Mouse (Mus musculus) forebrain, postnatal 0 days (tissue): ENCODE results near the gene Zmynd8. TPM values are rescaled to one million over a fixed set of nuclear protein-coding genes. Genes with fewer than 3 reads are reported as not detected.
A peak's percentile ranks its signal among the peaks of the same experiment; 100 is the strongest.

Experiments used
- ATAC-seq: fragments of 200-750 bp; cut with Nextera tagmentation; 2 replicates; pipeline ENCODE4 v1.8.0; 2017; ENCODE audit warnings: mild to moderate bottlenecking, moderate library complexity
- DNase-seq: peaks from one replicate; pipeline ENCODE4 v3.0.0-alpha.2; 2015
- H3K27ac ChIP-seq: fragments of 300-500 bp; sonication (generic); 2 replicates; pipeline ENCODE4 v1.5.1; 2014; ENCODE audit warnings: low read depth, mild to moderate bottlenecking, antibody characterized with exemption, low read length, moderate library complexity, mixed read lengths
- H3K27me3 ChIP-seq: fragments of 300-500 bp; sonication (generic); 2 replicates; pipeline ENCODE4 v1.6.1; 2014; ENCODE audit warnings: mild to moderate bottlenecking, low read length, mixed read lengths; ENCODE audit not compliant: insufficient read depth
- H3K36me3 ChIP-seq: fragments of 300-500 bp; sonication (generic); 2 replicates; pipeline ENCODE4 v1.6.1; 2014; ENCODE audit warnings: mild to moderate bottlenecking, moderate library complexity; ENCODE audit not compliant: insufficient read depth
- H3K4me1 ChIP-seq: fragments of 300-500 bp; sonication (generic); 2 replicates; pipeline ENCODE4 v1.6.1; 2014; ENCODE audit warnings: antibody characterized with exemption; ENCODE audit not compliant: insufficient read depth
- H3K4me2 ChIP-seq: fragments of 300-500 bp; sonication (generic); 2 replicates; pipeline ENCODE4 v1.6.1; 2014; ENCODE audit warnings: low read depth, mild to moderate bottlenecking, moderate library complexity
- H3K4me3 ChIP-seq: fragments of 300-500 bp; sonication (generic); 2 replicates; pipeline ENCODE4 v1.5.1; 2014; ENCODE audit warnings: low read depth, low read length, mixed read lengths
- H3K9ac ChIP-seq: fragments of 300-500 bp; sonication (generic); 2 replicates; pipeline ENCODE4 v1.6.1; 2014; ENCODE audit warnings: mild to moderate bottlenecking
- H3K9me3 ChIP-seq: fragments of 300-500 bp; sonication (generic); 2 replicates; pipeline ENCODE4 v1.6.1; 2016; ENCODE audit warnings: low read length
- CTCF ChIP-seq: sonication (generic); IDR thresholded peaks from 2 replicates; pipeline ENCODE4 v1.5.1; 2016; ENCODE audit warnings: antibody characterized with exemption, control low read depth, low read depth
- WGBS: fragments of 180-500 bp; shearing (Covaris S2); extraction: QIAGEN DNeasy Blood & Tissue Kit; methylation state at CpG from one replicate; pipeline ENCODE4 v1.1.7; 2014; 5-methylcytosine and 5-hydroxymethylcytosine counted together
- polyA plus RNA-seq: library from polyadenylated mRNA; unstranded; fragments of >200 nt; fragmentation: Nextera tagmentation; extraction: Ambion mirVana; gene quantifications from 2 replicates; pipeline ENCODE4 v1.2.1, GENCODE M21; 2015
- total RNA-seq: library from RNA; depleted of rRNA; stranded (reverse); fragments of >200 nt; gene quantifications from 2 replicates; pipeline ENCODE4 v1.2.3, GENCODE M21; 2014

Zmynd8 gene
- total and polyA plus RNA-seq, 2 experiments from 2014 or later: 45.7 to 63.5 TPM

DNA sequence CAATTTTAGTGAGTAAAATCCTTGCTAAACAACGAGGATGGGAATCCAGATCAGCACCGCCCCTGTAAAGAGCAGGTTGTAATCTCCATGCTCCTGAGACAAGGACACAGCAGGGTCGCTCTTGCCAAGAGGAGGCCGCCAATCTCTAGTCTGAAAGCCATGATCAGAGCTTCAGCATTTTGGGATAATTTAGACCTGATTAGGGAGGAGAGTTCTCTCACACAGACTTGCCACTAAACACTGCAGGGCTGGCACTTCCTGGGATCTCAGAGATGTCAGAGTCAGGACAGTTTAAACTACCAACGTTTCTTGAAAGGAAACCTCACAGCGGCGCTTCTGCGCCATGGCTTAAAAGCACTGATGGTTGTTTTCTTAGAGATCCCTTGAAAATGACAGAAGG, 32.4 kb downstream of the Zmynd8 start:
- H3K4me1 ChIP-seq: peaks cover 23% of the 10 kb centered on the region
- TF ChIP-seq CTCF: no peak
- peak overlapping the region; percentile 14; the same call in 1 of the 2 replicates for H3K9ac ChIP-seq
- peak overlapping the region; percentile 86 for H3K27ac ChIP-seq
- H3K4me2 ChIP-seq: no peak overlapping the region
- DNase-seq: peak; percentile 59
- no peak overlapping the region for H3K4me3 ChIP-seq
- no peaks in the 10 kb centered on the region for H3K27me3 ChIP-seq
- no peaks in the 10 kb centered on the region for H3K9me3 ChIP-seq
- WGBS: 18% methylated on average over 8 of the region's 8 CpGs
- peaks cover 15% of the 10 kb centered on the region for H3K36me3 ChIP-seq
- ATAC-seq: peak; percentile 60

- Histone ChIP-seq H3K36me3 (peaks cover 4% of the 10 kb centered on the region; the same call in 1 of the 2 replicates), H3K27ac (no peak overlapping the region), H3K27me3 (no peaks in the 10 kb centered on the region), H3K4me2 (no peak overlapping the region), H3K4me3 (no peak overlapping the region), H3K4me1 (peaks cover 23% of the 10 kb centered on the region), H3K9ac (no peak overlapping the region), H3K9me3 (no peaks in the 10 kb centered on the region)
- TF ChIP-seq CTCF: no peak
- ATAC-seq (no peak), DNase-seq (no peak)
- WGBS: 72% methylated on average over 3 of the region's 3 CpGs
Measured at GRCm38 (mm10) chr2:165864769-165865168, 34.0 kb downstream of the Zmynd8 start.

DNA sequence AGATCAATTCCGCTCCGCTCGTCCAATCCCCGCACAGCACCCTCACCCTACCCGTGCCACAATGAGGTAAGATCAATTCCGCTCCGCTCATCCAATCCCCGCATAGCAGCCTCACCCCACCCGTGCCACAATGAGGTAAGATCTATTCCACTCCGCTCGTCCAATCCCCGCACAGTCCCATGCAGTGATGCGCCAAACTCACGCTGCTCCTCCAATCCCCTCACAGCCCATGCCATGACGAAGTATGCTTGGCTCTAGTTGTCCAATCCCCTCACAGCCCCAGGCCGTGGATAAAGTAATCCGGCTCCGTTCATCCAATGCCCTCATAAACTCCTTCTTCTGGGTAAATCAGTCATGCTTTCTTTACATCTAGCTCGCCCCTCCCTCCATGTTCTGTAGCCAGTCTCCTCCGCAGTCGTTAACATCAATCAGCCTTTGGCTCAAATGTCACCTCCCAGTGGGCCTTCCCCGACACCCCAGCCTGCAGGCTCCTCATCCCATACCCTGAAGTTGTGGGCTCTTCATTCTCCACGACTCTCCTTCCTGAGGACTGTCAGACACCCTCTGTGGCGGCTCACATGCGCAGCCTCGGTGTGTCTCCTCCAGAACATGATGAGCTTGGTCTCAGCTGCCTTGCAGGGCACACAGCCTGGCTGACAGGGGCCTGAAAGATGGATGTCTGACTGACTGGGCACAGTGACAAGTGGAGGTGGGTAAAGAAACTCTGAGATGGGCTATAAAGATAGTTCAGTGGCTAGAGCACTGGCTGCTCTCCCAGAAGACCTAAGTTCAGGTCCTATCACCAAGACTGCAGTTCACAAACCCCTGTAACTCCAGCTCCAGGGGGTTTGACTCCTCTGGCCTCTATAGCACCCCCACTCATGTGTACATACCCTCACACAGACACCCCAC, 36.9 kb downstream of the Zmynd8 start:
- Histone ChIP-seq H3K27me3 (no peaks in the 10 kb centered on the region), H3K36me3 (no peaks in the 10 kb centered on the region; the same call in 1 of the 2 replicates), H3K4me1 (peaks cover 29% of the 10 kb centered on the region), H3K27ac (no peak overlapping the region), H3K9ac (no peak overlapping the region), H3K9me3 (no peaks in the 10 kb centered on the region), H3K4me3 (no peak overlapping the region), H3K4me2 (no peak overlapping the region)
- DNase-seq (no peak), ATAC-seq (peak; percentile 14; the same call in 1 of the 2 replicates)
- TF ChIP-seq CTCF: no peak
- 83% methylated on average over 26 of the region's 26 CpGs for WGBS

DNA sequence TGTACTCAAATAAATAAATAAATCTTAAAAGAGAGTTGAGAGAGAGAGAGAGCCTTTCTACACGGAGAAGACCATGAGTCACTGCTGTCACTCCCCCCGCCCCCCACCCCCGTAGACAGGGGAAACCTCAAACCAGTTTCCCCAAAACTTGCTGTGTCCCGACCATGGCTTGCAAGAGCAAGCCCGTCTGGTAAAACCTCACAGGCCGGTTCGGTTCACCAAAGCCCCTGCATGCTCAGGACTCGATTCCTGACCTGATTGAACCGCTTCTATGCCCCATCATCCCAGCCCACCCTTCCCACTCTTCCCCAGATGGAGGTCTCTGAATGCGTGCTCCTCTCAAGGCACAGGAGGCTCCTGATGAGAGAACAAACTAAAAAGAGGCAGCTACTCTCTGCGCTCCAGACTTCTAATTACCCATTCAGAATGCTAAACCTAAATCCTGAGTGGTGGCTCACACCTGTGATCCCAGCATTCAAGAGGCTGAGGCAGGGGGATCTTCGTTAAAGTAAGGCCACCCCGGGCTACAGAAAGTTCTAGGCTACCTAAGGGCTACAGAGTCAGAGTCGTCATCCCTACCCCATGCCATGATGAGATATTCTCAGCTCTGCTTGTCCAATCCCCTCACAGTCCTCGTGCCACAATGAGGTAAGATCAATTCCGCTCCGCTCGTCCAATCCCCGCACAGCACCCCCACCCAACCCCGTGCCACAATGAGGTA, 37.7 kb downstream of the Zmynd8 start:
- WGBS: 88% methylated on average over 20 of the region's 20 CpGs
- DNase-seq (no peak), ATAC-seq (no peak)
- H3K9ac ChIP-seq: no peak overlapping the region
- no peak overlapping the region for H3K4me2 ChIP-seq
- no peaks in the 10 kb centered on the region for H3K9me3 ChIP-seq
- no peak for TF ChIP-seq CTCF
- no peak overlapping the region for H3K27ac ChIP-seq
- no peaks in the 10 kb centered on the region; the same call in 1 of the 2 replicates for H3K36me3 ChIP-seq
- no peak overlapping the region for H3K4me3 ChIP-seq
- peaks cover 24% of the 10 kb centered on the region for H3K4me1 ChIP-seq
- no peaks in the 10 kb centered on the region for H3K27me3 ChIP-seq

DNA sequence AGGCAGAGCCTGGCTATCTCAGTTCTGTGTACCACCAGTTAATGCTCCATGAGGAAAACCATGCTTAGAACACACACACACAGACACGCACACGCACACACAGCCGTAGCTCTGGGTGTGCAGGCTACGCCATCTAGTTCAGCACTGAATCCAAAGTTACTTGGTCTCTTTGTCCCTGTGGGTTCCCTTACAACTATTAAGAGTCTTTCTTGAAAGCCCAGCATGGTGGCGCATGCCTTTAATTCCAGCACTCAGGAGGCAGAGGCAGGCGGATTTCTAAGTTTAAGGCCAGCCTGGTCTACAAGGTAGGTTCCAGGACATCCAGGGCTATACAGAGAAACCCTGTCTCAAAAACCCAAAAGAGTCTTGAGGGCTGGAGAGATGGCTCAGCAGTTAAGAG, 38.4 kb downstream of the Zmynd8 start:
- Histone ChIP-seq H3K4me1 (peaks cover 28% of the 10 kb centered on the region), H3K36me3 (no peaks in the 10 kb centered on the region; the same call in 1 of the 2 replicates), H3K9ac (no peak overlapping the region), H3K4me3 (no peak overlapping the region), H3K4me2 (no peak overlapping the region), H3K9me3 (no peaks in the 10 kb centered on the region), H3K27me3 (no peaks in the 10 kb centered on the region), H3K27ac (no peak overlapping the region)
- WGBS: 96% methylated on average over 6 of the region's 6 CpGs
- DNase-seq (no peak), ATAC-seq (no peak)
- TF ChIP-seq CTCF: no peak

- peak overlapping the region; percentile 43 for H3K4me2 ChIP-seq
- H3K9ac ChIP-seq: peak overlapping the region; percentile 53
- peak; percentile 55 for DNase-seq
- H3K36me3 ChIP-seq: no peaks in the 10 kb centered on the region; the same call in 1 of the 2 replicates
- peaks cover 31% of the 10 kb centered on the region for H3K4me1 ChIP-seq
- 7% methylated on average over 12 of the region's 12 CpGs for WGBS
- H3K27ac ChIP-seq: peak overlapping the region; percentile 86
- no peak for TF ChIP-seq CTCF
- no peaks in the 10 kb centered on the region for H3K27me3 ChIP-seq
- H3K9me3 ChIP-seq: no peaks in the 10 kb centered on the region
- H3K4me3 ChIP-seq: no peak overlapping the region
- ATAC-seq: no peak
Measured at GRCm38 (mm10) chr2:165858453-165859384, 40.1 kb downstream of the Zmynd8 start.
